Mouse (Mus musculus) heart, adult 11 months (tissue): Measurements from ENCODE around the gene Ssbp1.

Experiments used
- DNase-seq: peaks from one replicate; pipeline ENCODE4 v3.0.0; 2022

Gene Ssbp1

DNA sequence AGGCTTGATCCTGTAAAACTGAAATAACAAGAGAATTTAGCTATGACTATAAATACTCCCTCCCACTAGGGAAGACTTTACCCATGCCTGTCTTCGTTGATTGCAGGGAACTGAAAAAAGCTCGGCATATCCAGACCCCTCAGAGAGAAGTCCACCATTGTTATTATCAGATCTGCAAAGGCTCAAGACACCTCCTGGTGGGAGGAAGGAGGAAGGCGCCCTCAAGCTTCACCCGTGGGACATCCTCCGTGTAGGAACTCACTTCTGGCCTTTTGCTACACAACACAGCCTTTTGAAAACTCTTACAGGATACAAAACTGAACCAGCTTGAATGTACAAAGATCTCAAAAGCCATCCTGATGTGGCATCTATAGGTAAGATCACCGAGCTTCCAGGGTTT lies 5.4 kb upstream of the Ssbp1 start:
- DNase-seq: no peak

GRCm38 (mm10) chr6:40471720-40472010 lies 513 bp downstream of the Ssbp1 start:
- DNase-seq: no peak

- no peak for DNase-seq
Observed at GRCm38 (mm10) chr6:40476132-40476531, 5.0 kb downstream of the Ssbp1 start.

DNA sequence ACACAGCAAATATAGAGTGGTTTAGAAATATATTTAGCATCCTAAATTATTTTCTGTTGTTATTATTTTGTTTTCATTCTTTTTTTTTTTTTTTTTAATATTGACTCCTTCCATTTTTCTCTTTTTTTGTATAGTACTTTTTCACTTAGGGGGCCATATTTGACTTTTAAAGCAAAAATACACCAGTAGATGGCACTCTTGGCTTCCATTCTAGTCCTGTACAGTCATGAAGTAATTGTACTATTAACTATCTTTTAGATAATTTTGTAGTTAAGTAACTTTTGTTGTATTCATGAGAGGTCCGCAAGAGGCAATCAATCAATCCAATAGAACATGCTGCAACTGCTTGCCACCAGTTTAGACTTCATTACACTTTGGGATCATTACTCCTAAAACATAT lies 8.6 kb downstream of the Ssbp1 start:
- DNase-seq: no peak

DNA sequence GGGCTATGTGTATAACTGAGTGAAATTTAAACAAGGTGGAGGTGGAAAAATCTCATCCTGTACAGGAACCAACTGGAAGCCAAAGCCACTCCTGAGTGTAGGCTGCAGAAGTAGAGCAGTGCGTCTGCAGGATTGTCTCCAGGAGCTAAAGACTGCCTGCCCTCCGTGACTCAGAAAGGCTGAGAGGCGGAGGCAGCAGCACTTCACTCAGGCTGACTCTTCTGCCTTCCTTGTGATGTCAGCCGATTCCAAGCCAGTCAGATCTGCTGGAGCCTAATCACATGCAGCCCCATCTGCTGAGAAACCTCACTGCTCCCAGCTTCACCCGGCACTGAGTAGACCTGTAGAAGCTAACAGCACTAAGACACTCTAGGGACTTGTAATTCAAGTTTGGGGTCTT lies 11.2 kb downstream of the Ssbp1 start:
- DNase-seq: no peak

- DNase-seq: no peak
Observed at GRCm38 (mm10) chr6:40490933-40491332, 19.8 kb downstream of the Ssbp1 start, which contains the start of gene Tas2r137. TSS of gene Tas2r137 (plus strand) at chr6:40491233.

DNA sequence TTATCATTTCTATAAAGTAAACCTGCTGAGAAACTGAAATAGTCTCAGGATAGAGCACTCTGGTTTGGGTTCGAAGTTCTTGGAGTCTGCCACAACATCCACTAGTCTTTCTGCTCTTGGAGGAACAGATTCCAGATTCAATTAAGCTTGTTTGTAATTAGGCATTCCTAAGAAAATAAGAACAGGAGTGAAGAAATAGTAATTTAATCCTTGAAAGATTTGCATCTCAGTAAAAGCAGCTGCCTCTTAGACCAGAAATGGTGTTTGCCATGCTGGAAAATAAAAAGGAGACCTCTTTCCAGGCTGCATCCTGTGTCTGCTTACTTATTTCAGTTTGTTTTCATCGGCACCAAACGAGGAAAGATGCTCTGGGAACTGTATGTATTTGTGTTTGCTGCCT lies 22.1 kb downstream of the Ssbp1 start, which contains the start of gene Tas2r108:
Gene Tas2r108, plus strand, starts transcription at position 301 of the 400 bp plus-strand sequence.
- DNase-seq: no peak

- no peak for DNase-seq
Observed at GRCm38 (mm10) chr6:40519408-40519807, 48.3 kb downstream of the Ssbp1 start, which contains the start of gene Prss37. TSS of gene Prss37 (minus strand) at chr6:40519508.
